Comparison of ENCODE assay signal across 8 mouse cellular contexts in genomic region chr2:180070481-180071453, GRCm38 (mm10). TPM values are rescaled to one million over a fixed set of nuclear protein-coding genes. Genes with fewer than 3 reads are reported as not detected.
A peak's percentile ranks its signal among the peaks of the same experiment; 100 is the strongest.
DNase-seq lines count a peak whose midpoint lies in the region; ATAC-seq and TF ChIP-seq lines count a peak whose summit lies in the region.

Gene Mtg2 (plus strand): TSS chr2:180070588.

- TF ChIP-seq EP300 in CH12.LX (IDR thresholded peaks at IDR 0.05; ENCODE audit: low read length) = no peak
- peak; percentile 53; the same call in 1 of the 2 replicates for TF ChIP-seq EP300 in heart, postnatal 0 days (IDR thresholded peaks at IDR 0.05; ENCODE audit: low read depth)

- H3K27ac ChIP-seq in CH12.LX (ENCODE audit: insufficient read depth, low read depth) = no peak within 1 kb of the TSS
- peak within 1 kb of the TSS; percentile 88 for H3K27ac ChIP-seq in forebrain, embryonic 12.5 days
- H3K27ac ChIP-seq in heart, postnatal 0 days (ENCODE audit: low read depth) = peak within 1 kb of the TSS; percentile 78
- peak within 1 kb of the TSS; percentile 62 for H3K27ac ChIP-seq in liver, embryonic 16.5 days (ENCODE audit: low read length)
- peak within 1 kb of the TSS; percentile 90 for H3K27ac ChIP-seq in neural tube, embryonic 13.5 days (replicated peaks)
- H3K27ac ChIP-seq in testis, adult 2 months (ENCODE audit: control insufficient read depth, insufficient read depth, low read depth, low read length) = peak within 1 kb of the TSS; percentile 68

- ATAC-seq in forebrain, embryonic 12.5 days (ENCODE audit: low FRiP score) = peak; percentile 98
- ATAC-seq in heart, postnatal 0 days (ENCODE audit: insufficient read depth, low read depth) = peak; percentile 97
- ATAC-seq in liver, embryonic 16.5 days (ENCODE audit: low read depth) = peak; percentile 96
- ATAC-seq in neural tube, embryonic 13.5 days (ENCODE audit: low read depth) = peak; percentile 97

- H3K27me3 ChIP-seq in CH12.LX (replicated peaks) = no peaks in the 10 kb centered on the region
- no peaks in the 10 kb centered on the region for H3K27me3 ChIP-seq in forebrain, embryonic 12.5 days
- H3K27me3 ChIP-seq in heart, postnatal 0 days (ENCODE audit: control insufficient read depth, insufficient read depth, low read length) = no peaks in the 10 kb centered on the region
- H3K27me3 ChIP-seq in liver, embryonic 16.5 days (ENCODE audit: control insufficient read depth, insufficient read depth, low read depth, low read length) = no peaks in the 10 kb centered on the region
- no peaks in the 10 kb centered on the region for H3K27me3 ChIP-seq in neural tube, embryonic 13.5 days
- H3K27me3 ChIP-seq in testis, adult 2 months (ENCODE audit: control insufficient read depth, insufficient read depth, low read length) = no peaks in the 10 kb centered on the region

- TF ChIP-seq RAD21 in CH12.LX (IDR thresholded peaks at IDR 0.05; ENCODE audit: low read depth, low read length) = no peak

- H3K36me3 ChIP-seq in CH12.LX (replicated peaks in 1 of 2; ENCODE audit: control insufficient read depth in 1 of 2, insufficient read depth in 1 of 2, low read length in 1 of 2) = peaks cover 14 to 40% of the 10 kb centered on the region in 2 experiments
- H3K36me3 ChIP-seq in forebrain, embryonic 12.5 days (replicated peaks) = peaks cover 12% of the 10 kb centered on the region
- 0 out of 2 replicates have a peak, but pooled peaks cover 10% of the 10 kb centered on the region for H3K36me3 ChIP-seq in heart, postnatal 0 days (replicated peaks; ENCODE audit: control insufficient read depth, insufficient read depth, low read length)
- no peaks in the 10 kb centered on the region for H3K36me3 ChIP-seq in liver, embryonic 16.5 days (ENCODE audit: control insufficient read depth, insufficient read depth)
- H3K36me3 ChIP-seq in neural tube, embryonic 13.5 days = peaks cover 28% of the 10 kb centered on the region
- no peaks in the 10 kb centered on the region for H3K36me3 ChIP-seq in testis, adult 2 months (ENCODE audit: control insufficient read depth, insufficient read depth, low read length)

- WGBS in forebrain, embryonic 12.5 days = 5% methylated on average over 58 of the region's 58 CpGs
- 5% methylated on average over 58 of the region's 58 CpGs for WGBS in heart, postnatal 0 days
- WGBS in liver, embryonic 16.5 days (ENCODE audit: insufficient replicate concordance) = 5% methylated on average over 58 of the region's 58 CpGs
- WGBS in neural tube, embryonic 13.5 days = 5% methylated on average over 57 of the region's 58 CpGs

- H3K9ac ChIP-seq in CH12.LX (ENCODE audit: insufficient read depth, low read depth) = peak within 1 kb of the TSS; percentile 86
- H3K9ac ChIP-seq in forebrain, embryonic 12.5 days = peak within 1 kb of the TSS; percentile 67
- H3K9ac ChIP-seq in heart, postnatal 0 days (replicated peaks; ENCODE audit: low read depth, low read length) = peak within 1 kb of the TSS; percentile 61
- H3K9ac ChIP-seq in liver, embryonic 16.5 days (ENCODE audit: low read depth, low read length) = peak within 1 kb of the TSS; percentile 64
- H3K9ac ChIP-seq in neural tube, embryonic 13.5 days = peak within 1 kb of the TSS; percentile 85

- H3K9me3 ChIP-seq in CH12.LX (replicated peaks; ENCODE audit: low read length) = no peaks in the 10 kb centered on the region
- H3K9me3 ChIP-seq in forebrain, embryonic 12.5 days = no peaks in the 10 kb centered on the region
- H3K9me3 ChIP-seq in heart, postnatal 0 days (replicated peaks; ENCODE audit: control insufficient read depth, low read length) = no peaks in the 10 kb centered on the region
- no peaks in the 10 kb centered on the region for H3K9me3 ChIP-seq in liver, embryonic 16.5 days (replicated peaks; ENCODE audit: control insufficient read depth, low read length)
- H3K9me3 ChIP-seq in neural tube, embryonic 13.5 days = no peaks in the 10 kb centered on the region

- no peak for TF ChIP-seq CTCF in CH12.LX (conservative IDR thresholded peaks at IDR 0.05 in 1 of 2, IDR thresholded peaks at IDR 0.05 in 1 of 2; ENCODE audit: low read depth in 2 of 2, low read length in 2 of 2)
- TF ChIP-seq CTCF in heart, postnatal 0 days (IDR thresholded peaks at IDR 0.05; ENCODE audit: low read depth) = no peak
- TF ChIP-seq CTCF in testis, adult 2 months (IDR thresholded peaks at IDR 0.05; ENCODE audit: control insufficient read depth, insufficient read depth, insufficient replicate concordance, low read depth, low read length) = no peak

- TF ChIP-seq POLR2A in CH12.LX (IDR thresholded peaks at IDR 0.05; ENCODE audit: low read depth, low read length) = peak; percentile 90
- TF ChIP-seq POLR2A in testis, adult 2 months (IDR thresholded peaks at IDR 0.05; ENCODE audit: control insufficient read depth, low read depth, low read length) = peak; percentile 91

- H3K4me1 ChIP-seq in CH12.LX (ENCODE audit: control insufficient read depth in 1 of 2, insufficient read depth in 2 of 2) = peaks cover 10 to 22% of the 10 kb centered on the region in 2 experiments
- peaks cover 11% of the 10 kb centered on the region for H3K4me1 ChIP-seq in forebrain, embryonic 12.5 days
- peaks cover 14% of the 10 kb centered on the region for H3K4me1 ChIP-seq in heart, postnatal 0 days (ENCODE audit: control insufficient read depth, insufficient read depth)
- H3K4me1 ChIP-seq in liver, embryonic 16.5 days (ENCODE audit: control insufficient read depth, low read depth, low read length) = peaks cover 6% of the 10 kb centered on the region
- peaks cover 19% of the 10 kb centered on the region for H3K4me1 ChIP-seq in neural tube, embryonic 13.5 days (replicated peaks)
- H3K4me1 ChIP-seq in testis, adult 2 months (ENCODE audit: control insufficient read depth, insufficient read depth, low read length) = peaks cover 8% of the 10 kb centered on the region

- in situ Hi-C loops in CH12.LX (cut with MboI; ENCODE audit: low pct_ligation_motif_present, low pct_unique_long_range_greater_than_20kb, low sequenced_read_pairs) = no loop called here

- H3K4me3 ChIP-seq in CH12.LX (replicated peaks in 1 of 3; ENCODE audit: low read depth in 2 of 3, low read length in 2 of 3, poor library complexity in 1 of 3) = peak within 1 kb of the TSS; percentile 87 to 92 (median 90)
- peak within 1 kb of the TSS; percentile 72 for H3K4me3 ChIP-seq in forebrain, embryonic 12.5 days (replicated peaks)
- H3K4me3 ChIP-seq in heart, postnatal 0 days (ENCODE audit: low read depth, low read length) = peak within 1 kb of the TSS; percentile 78
- H3K4me3 ChIP-seq in liver, embryonic 16.5 days (ENCODE audit: low read depth, low read length) = peak within 1 kb of the TSS; percentile 72
- H3K4me3 ChIP-seq in neural tube, embryonic 13.5 days = peak within 1 kb of the TSS; percentile 70
- peak within 1 kb of the TSS; percentile 95 for H3K4me3 ChIP-seq in testis, adult 2 months (ENCODE audit: control insufficient read depth, low read depth, low read length)

- H3K79me2 ChIP-seq in CH12.LX (replicated peaks; ENCODE audit: control insufficient read depth, extremely low read depth, insufficient read depth, poor library complexity, severe bottlenecking) = peaks cover 4% of the 10 kb centered on the region; the same call in 1 of the 2 replicates

- H3K4me2 ChIP-seq in CH12.LX (ENCODE audit: insufficient read depth, low read depth, poor library complexity, severe bottlenecking) = peak within 1 kb of the TSS; percentile 94
- H3K4me2 ChIP-seq in forebrain, embryonic 12.5 days = peak within 1 kb of the TSS; percentile 85
- H3K4me2 ChIP-seq in heart, postnatal 0 days (ENCODE audit: low read depth, low read length) = peak within 1 kb of the TSS; percentile 73
- peak within 1 kb of the TSS; percentile 78 for H3K4me2 ChIP-seq in liver, embryonic 16.5 days (ENCODE audit: low read depth, low read length)
- peak within 1 kb of the TSS; percentile 74 for H3K4me2 ChIP-seq in neural tube, embryonic 13.5 days

- dilution Hi-C loops in CH12.LX (cut with MboI; ENCODE audit: extremely low pct_ligation_motif_present, extremely low pct_unique_long_range_greater_than_20kb, low sequenced_read_pairs) = loop anchor here (25.0 kb wide), 1 partner anchor 158 kb away; no protein-coding TSS in a partner anchor

- peak; percentile 87 for DNase-seq in CH12.LX (ENCODE audit: extremely low read depth)
- DNase-seq in c-Kit-positive CD71-positive TER-119-negative erythroid progenitor cells, embryonic 14.5 days (ENCODE audit: low read depth) = peak; percentile 84
- DNase-seq in heart, postnatal 0 days (ENCODE audit: low spot score) = peak; percentile 92
- DNase-seq in kidney, postnatal 4 days = peak; percentile 95 to 97

TF ChIP-seq in CH12.LX, 34 proteins besides CTCF, POLR2A, EP300 and RAD21 (continues in another document):
- peak; percentile 76 for TF ChIP-seq MAX (IDR thresholded peaks at IDR 0.05; ENCODE audit: low read length)
- peak; percentile 70 for TF ChIP-seq BHLHE40 (IDR thresholded peaks at IDR 0.05; ENCODE audit: low read depth, low read length)
- peak; percentile 58; the same call in 1 of the 2 replicates for TF ChIP-seq IRF4 (IDR thresholded peaks at IDR 0.05; ENCODE audit: low read depth, low read length)
- TF ChIP-seq USF2 (conservative IDR thresholded peaks at IDR 0.05; ENCODE audit: low read depth, low read length) = no peak
- TF ChIP-seq ZMIZ1 (IDR thresholded peaks at IDR 0.05; ENCODE audit: low read depth, low read length) = peak; percentile 89
- peak; percentile 85; the same call in 1 of the 2 replicates for TF ChIP-seq KAT2A (IDR thresholded peaks at IDR 0.05; ENCODE audit: insufficient replicate concordance, low read length)
- TF ChIP-seq USF1 (IDR thresholded peaks at IDR 0.05; ENCODE audit: low read depth, low read length) = no peak; the same call in 1 of the 2 replicates
- TF ChIP-seq NRF1 (IDR thresholded peaks at IDR 0.05; ENCODE audit: low read depth, low read length) = peak; percentile 95
- peak; percentile 81 for TF ChIP-seq MYC (IDR thresholded peaks at IDR 0.05; ENCODE audit: low read depth, low read length)
- no peak for TF ChIP-seq MAFK (IDR thresholded peaks at IDR 0.05; ENCODE audit: insufficient replicate concordance, low read length)
- no peak for TF ChIP-seq ZC3H11A (IDR thresholded peaks at IDR 0.05; ENCODE audit: low read depth, low read length)
- peak; percentile 87 for TF ChIP-seq POLR2AphosphoS2 (IDR thresholded peaks at IDR 0.05; ENCODE audit: low read depth, low read length)
- peak; percentile 95 for TF ChIP-seq SIN3A (IDR thresholded peaks at IDR 0.05; ENCODE audit: low read length)

RNA-seq across cellular contexts. Expression of gene Mtg2, which starts in this region (rescaled TPM):
- 24.7 and 31.8 TPM in 2 replicates for total RNA-seq in CH12.LX (2012; rRNA removed)
- total RNA-seq in CH12.LX (2014; rRNA removed) = 24.1 and 26.5 TPM in 2 replicates
- polyA plus RNA-seq in CH12.LX (2012; ENCODE audit: insufficient read length, low read depth) = 23.5 and 28.6 TPM in 2 replicates
- polyA plus RNA-seq in forebrain, embryonic 12.5 days (2016; fragmentation: Nextera tagmentation; extraction: Ambion mirVana) = 31.5 and 31.6 TPM in 2 replicates
- total RNA-seq in heart, postnatal 0 days (2014; rRNA removed; ENCODE audit: low replicate concordance) = 15.7 and 33.9 TPM in 2 replicates
- 21.3 and 22.9 TPM in 2 replicates for polyA plus RNA-seq in heart, postnatal 0 days (2015; fragmentation: Nextera tagmentation; extraction: Ambion mirVana)
- 9.7 and 11.1 TPM in 2 replicates for polyA plus RNA-seq in liver, embryonic 16.5 days (2015; fragmentation: Nextera tagmentation; extraction: Ambion mirVana)
- polyA plus RNA-seq in neural tube, embryonic 13.5 days (2015; fragmentation: Nextera tagmentation; extraction: Ambion mirVana) = 31.5 and 32.9 TPM in 2 replicates
- polyA plus RNA-seq in testis, adult 2 months (2012; rRNA removed) = 7.0 and 7.8 TPM in 2 replicates
